Mouse (Mus musculus) embryonic facial prominence, embryonic 10.5 days (tissue): ENCODE data around the gene Galnt5. TPM values are rescaled to one million over a fixed set of nuclear protein-coding genes. Genes with fewer than 3 reads are reported as not detected.
A peak's percentile ranks its signal among the peaks of the same experiment; 100 is the strongest.

Experiments
- DNase-seq: peaks from one replicate; pipeline ENCODE4 v3.0.0-alpha.2; 2017; ENCODE audit warnings: low spot score
- H3K27ac ChIP-seq: fragments of 300-500 bp; sonication (generic); replicated peaks from 2 replicates; pipeline ENCODE4 v1.5.1; 2016; ENCODE audit warnings: mild to moderate bottlenecking
- H3K27me3 ChIP-seq: fragments of 300-500 bp; sonication (generic); replicated peaks from 2 replicates; pipeline ENCODE4 v1.6.1; 2016; ENCODE audit warnings: low read depth, mild to moderate bottlenecking; ENCODE audit not compliant: poor library complexity, severe bottlenecking
- H3K36me3 ChIP-seq: fragments of 300-500 bp; sonication (generic); replicated peaks from 2 replicates; pipeline ENCODE4 v1.6.1; 2016; ENCODE audit warnings: mild to moderate bottlenecking, moderate library complexity
- H3K4me1 ChIP-seq: fragments of 300-500 bp; sonication (generic); 2 replicates; pipeline ENCODE4 v1.6.1; 2016
- H3K4me3 ChIP-seq: fragments of 300-500 bp; sonication (generic); 2 replicates; pipeline ENCODE4 v1.5.1; 2016; ENCODE audit warnings: mild to moderate bottlenecking, moderate library complexity
- H3K9me3 ChIP-seq: fragments of 300-500 bp; sonication (generic); 2 replicates; pipeline ENCODE4 v1.6.1; 2016; ENCODE audit warnings: mild to moderate bottlenecking
- WGBS: fragments of 180-500 bp; shearing (Covaris S2); methylation state at CpG from one replicate; pipeline ENCODE4 v1.1.7; 2016; 5-methylcytosine and 5-hydroxymethylcytosine counted together
- polyA plus RNA-seq: library from polyadenylated mRNA; unstranded; fragments of >200 nt; fragmentation: Nextera tagmentation; extraction: Ambion mirVana; gene quantifications from 2 replicates; pipeline ENCODE4 v1.2.1, GENCODE M21; 2016

Gene Galnt5
- polyA plus RNA-seq = 0.15 and 0.37 TPM in 2 replicates

DNA sequence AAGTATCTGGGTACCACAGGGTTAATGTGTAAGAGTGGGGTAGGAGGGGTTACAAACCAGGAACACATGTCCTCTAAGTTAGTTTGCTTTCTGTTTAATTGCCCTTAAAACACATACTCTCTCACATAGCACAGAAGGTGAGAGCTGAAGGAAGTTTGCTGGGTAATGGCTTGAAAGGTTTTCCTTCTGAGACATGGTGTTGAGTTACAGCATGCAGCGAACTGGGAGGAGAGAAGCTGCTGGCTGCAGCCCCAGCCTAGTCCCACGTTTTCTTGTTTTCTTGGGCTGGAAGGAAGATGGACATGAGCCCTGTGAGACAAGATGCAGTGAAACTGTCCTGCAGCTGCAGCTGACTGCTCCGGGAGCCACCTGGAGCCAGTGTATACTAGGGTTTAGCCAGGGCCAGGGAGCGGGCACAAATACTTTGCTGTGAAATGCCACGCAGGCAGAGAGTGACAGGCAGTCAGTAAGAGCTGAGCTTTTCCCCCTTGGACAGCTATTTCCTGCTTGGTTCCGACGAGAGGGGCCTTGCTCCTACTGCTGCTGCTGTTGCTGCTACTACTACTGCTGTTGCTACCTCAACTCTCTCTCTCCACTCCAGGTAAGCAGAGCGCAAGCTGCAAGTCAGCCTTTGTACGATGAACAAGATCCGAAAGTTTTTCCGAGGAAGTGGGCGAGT lies at the start of gene Galnt5:
TSS of gene Galnt5 (plus strand) at position 133 of the 679 bp plus-strand sequence.
- DNase-seq = peak; percentile 49
- Histone ChIP-seq H3K9me3 (no peaks in the 10 kb centered on the region), H3K4me3 (peak within 1 kb of the TSS; percentile 48), H3K4me1 (peaks cover 14% of the 10 kb centered on the region), H3K27me3 (no peaks in the 10 kb centered on the region), H3K36me3 (no peaks in the 10 kb centered on the region), H3K27ac (peak within 1 kb of the TSS; percentile 65)
- 38% methylated on average over 12 of the region's 12 CpGs for WGBS

DNA sequence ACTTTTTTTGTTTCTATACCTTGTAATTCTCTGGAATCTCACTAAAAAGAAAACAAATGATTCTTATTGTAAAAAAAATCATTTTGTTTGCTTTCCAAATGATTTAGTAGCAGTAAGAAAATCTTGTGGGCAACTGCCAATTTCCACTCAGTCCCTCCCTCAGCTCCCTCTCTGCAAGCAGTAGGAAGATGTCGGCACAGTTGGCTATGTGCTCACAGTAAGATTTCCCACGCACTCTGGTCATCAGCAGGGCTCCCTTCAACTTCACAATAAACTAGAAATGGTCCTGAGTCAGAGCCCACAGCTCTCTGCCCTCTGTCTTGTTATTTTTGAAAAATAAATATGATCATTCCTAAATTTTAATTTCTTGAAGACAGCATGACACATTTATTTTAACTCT lies 46.1 kb upstream of the Galnt5 start:
- no peak for DNase-seq
- Histone ChIP-seq H3K36me3 (no peaks in the 10 kb centered on the region), H3K9me3 (no peaks in the 10 kb centered on the region), H3K27ac (no peak overlapping the region), H3K4me3 (no peak overlapping the region), H3K4me1 (no peaks in the 10 kb centered on the region), H3K27me3 (no peaks in the 10 kb centered on the region)
- WGBS = 71% methylated on average over 2 of the region's 2 CpGs

DNA sequence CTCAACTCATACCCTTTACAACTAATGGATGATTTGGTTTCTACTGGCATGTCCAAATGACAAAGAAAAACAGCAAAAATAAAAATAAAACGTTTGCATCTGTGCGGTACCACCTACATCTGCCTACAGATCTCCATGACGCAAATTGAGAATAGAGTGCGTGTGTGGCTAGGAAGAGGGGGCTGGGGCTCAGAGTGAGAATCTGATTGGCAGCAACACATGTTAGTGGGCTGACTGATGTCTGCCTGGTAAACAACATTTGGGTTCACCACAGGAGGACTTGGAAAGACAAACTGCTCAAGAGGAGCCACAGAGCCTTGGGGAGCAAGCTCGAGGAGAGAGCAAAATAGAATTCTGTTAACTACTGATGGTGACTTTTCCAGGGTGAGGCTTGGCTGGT lies 36.9 kb upstream of the Galnt5 start:
- Histone ChIP-seq H3K4me1 (no peaks in the 10 kb centered on the region), H3K9me3 (no peaks in the 10 kb centered on the region), H3K36me3 (no peaks in the 10 kb centered on the region), H3K4me3 (no peak overlapping the region), H3K27me3 (no peaks in the 10 kb centered on the region), H3K27ac (no peak overlapping the region)
- 83% methylated on average over 5 of the region's 5 CpGs for WGBS
- no peak for DNase-seq

DNA sequence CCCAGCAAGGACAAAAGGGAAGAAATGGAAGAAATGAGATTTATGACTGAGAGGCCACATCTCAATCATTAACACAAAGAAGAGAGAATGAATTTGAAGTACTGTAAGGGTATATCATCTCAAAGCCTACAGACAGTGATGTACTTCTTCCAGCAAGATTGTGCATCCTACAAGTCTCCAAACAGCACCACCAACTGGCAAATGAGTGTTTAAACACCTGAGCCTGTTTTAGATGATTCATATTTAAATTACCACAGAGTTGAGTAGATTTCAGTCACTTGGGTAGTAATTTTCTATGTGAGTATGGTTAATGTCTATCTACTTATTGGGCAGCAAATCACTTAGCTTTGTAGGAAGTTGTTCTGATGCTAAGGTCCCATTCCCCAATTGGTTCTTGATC lies 15.4 kb upstream of the Galnt5 start:
- no peak for DNase-seq
- Histone ChIP-seq H3K27ac (no peak overlapping the region), H3K9me3 (no peaks in the 10 kb centered on the region), H3K4me1 (no peaks in the 10 kb centered on the region), H3K27me3 (no peaks in the 10 kb centered on the region), H3K4me3 (no peak overlapping the region), H3K36me3 (no peaks in the 10 kb centered on the region)

DNA sequence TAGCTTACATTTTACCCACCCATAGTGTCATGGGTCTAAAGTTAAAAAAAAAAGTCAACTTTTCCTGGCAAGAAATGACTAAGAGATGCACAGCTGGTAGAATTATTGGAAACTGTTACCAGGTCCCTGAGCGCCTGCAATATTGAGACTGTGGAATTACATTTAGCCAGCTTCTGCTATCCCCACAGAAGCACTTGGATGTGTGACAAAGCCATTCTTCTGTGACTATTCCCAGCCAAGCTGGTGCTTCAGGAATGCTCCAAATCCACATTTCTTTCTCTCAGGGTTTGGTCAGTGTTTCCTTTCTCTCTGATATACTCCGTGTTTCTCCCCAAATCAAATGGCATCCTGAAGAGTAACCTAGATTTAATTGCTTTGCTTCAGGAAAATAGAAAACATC lies 6.6 kb upstream of the Galnt5 start:
- Histone ChIP-seq H3K27ac (no peak overlapping the region), H3K27me3 (no peaks in the 10 kb centered on the region), H3K4me3 (no peak overlapping the region), H3K36me3 (no peaks in the 10 kb centered on the region), H3K4me1 (no peaks in the 10 kb centered on the region), H3K9me3 (no peaks in the 10 kb centered on the region)
- WGBS = 88% methylated on average over 2 of the region's 2 CpGs
- no peak for DNase-seq

DNA sequence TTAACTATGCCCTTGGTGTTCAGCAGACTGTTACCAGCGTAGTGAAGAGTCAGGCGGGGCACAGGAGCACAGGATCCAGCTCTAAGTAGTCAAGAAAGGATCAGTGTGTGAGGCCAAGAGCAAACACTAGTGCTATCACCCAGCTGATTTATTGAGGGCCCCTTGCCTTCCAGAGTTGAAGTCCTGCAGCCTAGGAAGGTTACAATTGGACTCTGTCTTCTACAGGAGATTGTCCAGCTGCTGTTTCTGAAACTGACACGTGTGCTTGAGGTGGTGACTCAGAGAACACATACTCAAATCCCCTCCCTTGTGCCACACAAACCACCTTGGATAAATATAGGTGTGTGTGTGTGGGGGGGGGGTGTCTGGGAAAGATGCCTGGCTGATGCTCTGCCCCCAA lies 3.8 kb downstream of the Galnt5 start:
- WGBS = 86% methylated on average over 3 of the region's 3 CpGs
- Histone ChIP-seq H3K4me1 (peaks cover 14% of the 10 kb centered on the region), H3K4me3 (no peak overlapping the region), H3K27ac (no peak overlapping the region), H3K36me3 (no peaks in the 10 kb centered on the region), H3K9me3 (no peaks in the 10 kb centered on the region), H3K27me3 (no peaks in the 10 kb centered on the region)
- no peak for DNase-seq

DNA sequence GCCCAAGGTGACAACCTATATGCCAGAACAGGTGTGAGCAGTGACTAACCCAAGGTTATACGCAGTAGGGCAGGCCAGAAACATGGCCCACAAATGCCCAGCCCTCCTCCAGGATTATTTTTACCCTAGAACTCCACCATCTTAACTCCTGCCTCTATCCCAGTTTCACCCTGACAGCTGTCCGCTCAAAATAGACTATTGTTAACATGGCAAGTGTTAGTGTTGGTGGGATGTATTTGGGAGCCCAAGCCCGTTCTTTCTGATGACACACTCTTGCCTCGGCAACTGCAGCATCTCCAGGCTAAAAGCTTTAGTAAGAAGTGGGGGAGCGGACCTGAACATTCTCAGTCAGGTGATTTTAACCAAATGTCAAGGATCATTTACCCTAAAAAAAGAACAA lies 9.4 kb downstream of the Galnt5 start:
- Histone ChIP-seq H3K36me3 (no peaks in the 10 kb centered on the region), H3K4me3 (no peak overlapping the region), H3K4me1 (no peaks in the 10 kb centered on the region), H3K27me3 (no peaks in the 10 kb centered on the region), H3K27ac (no peak overlapping the region), H3K9me3 (no peaks in the 10 kb centered on the region)
- WGBS = 92% methylated on average over 5 of the region's 5 CpGs
- DNase-seq = no peak

DNA sequence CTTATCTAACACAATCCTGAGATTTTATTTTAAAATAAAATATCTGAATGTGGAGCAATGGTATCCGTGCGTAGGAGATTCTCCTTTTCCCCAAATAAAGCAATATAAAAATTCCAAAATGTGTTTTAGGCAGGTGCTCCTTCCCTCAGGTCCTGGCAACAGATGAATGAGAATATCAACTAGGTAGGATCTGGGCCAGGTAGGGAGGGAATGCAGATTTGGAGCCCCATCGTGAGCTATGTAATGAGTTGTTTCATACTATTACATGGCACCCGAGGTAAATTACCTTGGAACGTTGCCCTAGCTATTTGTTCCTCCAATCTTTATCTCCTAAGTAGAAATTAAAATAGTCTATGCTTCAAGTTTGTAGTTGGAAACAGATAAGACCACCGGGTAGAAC lies 25.9 kb downstream of the Galnt5 start:
- Histone ChIP-seq H3K36me3 (no peaks in the 10 kb centered on the region), H3K27me3 (no peaks in the 10 kb centered on the region), H3K4me3 (no peak overlapping the region), H3K4me1 (no peaks in the 10 kb centered on the region), H3K9me3 (no peaks in the 10 kb centered on the region), H3K27ac (no peak overlapping the region)
- no peak for DNase-seq
- WGBS = 90% methylated on average over 6 of the region's 6 CpGs

DNA sequence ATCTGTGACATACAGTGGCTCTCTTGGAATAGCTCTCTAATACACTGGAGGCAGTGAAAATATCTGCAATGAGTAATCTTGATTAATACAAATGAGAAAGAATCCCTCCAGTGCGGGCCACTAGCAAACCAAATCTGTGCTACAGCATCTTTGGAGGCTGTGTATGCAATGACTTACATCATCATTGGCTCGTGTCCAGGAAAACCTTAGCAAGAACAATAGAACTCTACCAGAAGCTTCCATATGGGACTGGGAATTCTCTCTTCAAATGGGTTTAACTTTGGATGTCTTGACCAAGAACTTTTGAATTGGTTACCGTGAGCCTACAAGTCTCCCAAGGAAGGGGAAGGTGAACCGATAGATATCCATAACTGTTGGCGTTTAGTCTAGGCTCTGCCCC lies 29.1 kb downstream of the Galnt5 start:
- H3K27ac ChIP-seq = no peak overlapping the region
- H3K36me3 ChIP-seq = no peaks in the 10 kb centered on the region
- H3K9me3 ChIP-seq = no peaks in the 10 kb centered on the region
- H3K4me3 ChIP-seq = no peak overlapping the region
- no peaks in the 10 kb centered on the region for H3K4me1 ChIP-seq
- DNase-seq = no peak
- 94% methylated on average over 5 of the region's 5 CpGs for WGBS
- no peaks in the 10 kb centered on the region for H3K27me3 ChIP-seq

DNA sequence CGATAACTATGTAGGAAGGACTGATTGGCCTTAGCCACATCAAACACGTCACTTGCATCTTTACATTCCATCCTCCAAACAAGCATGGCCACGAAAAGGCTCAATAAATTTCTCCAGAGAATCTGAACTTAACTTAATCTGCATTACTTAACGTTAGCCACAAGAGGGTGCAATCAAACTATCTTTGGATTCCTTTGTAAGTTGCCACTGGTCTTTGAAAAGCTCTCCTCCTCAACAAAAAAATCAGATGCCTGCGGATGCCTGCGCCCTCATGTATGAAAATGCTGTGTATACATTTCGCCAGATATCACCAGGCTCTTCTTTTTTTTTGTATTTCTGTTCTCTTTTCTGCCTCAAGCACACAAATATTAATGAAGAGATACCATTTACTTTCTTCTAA lies 31.7 kb downstream of the Galnt5 start:
- Histone ChIP-seq H3K27ac (no peak overlapping the region), H3K4me1 (no peaks in the 10 kb centered on the region), H3K9me3 (no peaks in the 10 kb centered on the region), H3K36me3 (no peaks in the 10 kb centered on the region), H3K27me3 (no peaks in the 10 kb centered on the region), H3K4me3 (no peak overlapping the region)
- DNase-seq = peak; percentile 13
- WGBS = 32% methylated on average over 7 of the region's 7 CpGs

DNA sequence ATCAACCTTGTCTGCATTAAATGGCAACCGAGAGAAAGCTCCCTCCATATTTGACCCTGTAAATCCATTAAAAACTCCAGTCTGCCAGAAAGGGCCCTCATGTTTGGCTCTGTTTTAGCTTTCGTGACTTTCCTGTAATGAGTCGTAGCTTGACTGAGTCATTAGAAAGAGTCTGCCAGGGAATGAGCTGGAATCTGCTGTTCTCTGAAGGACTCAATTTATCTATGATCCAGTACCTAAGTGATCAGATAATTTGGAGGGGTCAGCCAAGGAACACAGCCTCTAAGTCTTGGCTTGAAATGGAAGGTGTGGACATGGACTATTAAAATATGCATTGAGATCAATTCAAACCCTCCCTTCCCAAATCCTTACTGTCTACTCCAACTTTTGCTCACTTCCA lies 33.7 kb downstream of the Galnt5 start:
- Histone ChIP-seq H3K27me3 (no peaks in the 10 kb centered on the region), H3K9me3 (no peaks in the 10 kb centered on the region), H3K4me3 (no peak overlapping the region), H3K27ac (no peak overlapping the region), H3K36me3 (no peaks in the 10 kb centered on the region), H3K4me1 (no peaks in the 10 kb centered on the region)
- no peak for DNase-seq
- WGBS = 93% methylated on average over 3 of the region's 3 CpGs

DNA sequence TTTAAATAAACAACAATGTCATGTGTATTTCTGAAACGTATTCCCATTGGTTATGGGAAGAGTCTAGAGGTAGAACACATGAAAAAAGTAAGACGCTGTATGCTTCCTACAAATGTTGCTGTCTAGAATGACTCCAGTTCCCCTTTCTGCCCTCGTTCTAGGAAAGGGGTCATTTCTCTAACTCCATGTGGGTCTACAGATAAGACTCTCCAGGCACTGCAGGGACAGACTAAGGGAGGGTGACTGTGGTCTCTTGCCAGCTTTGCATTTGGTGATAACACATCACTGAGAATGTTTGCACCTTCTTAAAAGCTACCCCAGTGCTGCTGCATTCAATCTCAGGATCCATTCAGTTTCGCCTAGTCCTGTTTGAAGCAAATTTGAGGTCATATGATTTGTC lies 38.0 kb downstream of the Galnt5 start:
- no peak overlapping the region for H3K4me3 ChIP-seq
- no peak overlapping the region for H3K27ac ChIP-seq
- H3K27me3 ChIP-seq = no peaks in the 10 kb centered on the region
- no peaks in the 10 kb centered on the region for H3K9me3 ChIP-seq
- 90% methylated on average over 4 of the region's 4 CpGs for WGBS
- DNase-seq = no peak
- no peaks in the 10 kb centered on the region for H3K4me1 ChIP-seq
- H3K36me3 ChIP-seq = no peaks in the 10 kb centered on the region

DNA sequence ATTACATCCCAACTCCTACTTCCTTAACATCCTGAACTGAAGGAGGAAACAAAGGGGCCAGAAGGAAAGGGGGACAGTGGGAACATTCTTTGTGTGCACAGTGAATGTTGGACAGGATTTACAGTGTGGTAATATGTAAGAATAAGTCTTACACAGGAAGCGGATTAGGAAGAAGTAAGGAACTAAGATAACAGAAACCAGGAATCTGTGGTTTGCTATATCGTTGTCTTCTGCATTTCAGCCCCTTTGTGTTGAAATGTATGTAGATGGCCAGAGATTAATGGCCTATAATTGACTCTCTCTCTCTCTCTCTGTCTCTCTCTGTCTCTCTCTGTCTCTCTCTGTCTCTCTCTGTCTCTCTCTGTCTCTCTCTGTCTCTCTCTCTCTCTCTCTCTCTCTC lies 39.2 kb downstream of the Galnt5 start:
- DNase-seq = no peak
- H3K4me1 ChIP-seq = no peaks in the 10 kb centered on the region
- 91% methylated on average over 2 of the region's 2 CpGs for WGBS

DNA sequence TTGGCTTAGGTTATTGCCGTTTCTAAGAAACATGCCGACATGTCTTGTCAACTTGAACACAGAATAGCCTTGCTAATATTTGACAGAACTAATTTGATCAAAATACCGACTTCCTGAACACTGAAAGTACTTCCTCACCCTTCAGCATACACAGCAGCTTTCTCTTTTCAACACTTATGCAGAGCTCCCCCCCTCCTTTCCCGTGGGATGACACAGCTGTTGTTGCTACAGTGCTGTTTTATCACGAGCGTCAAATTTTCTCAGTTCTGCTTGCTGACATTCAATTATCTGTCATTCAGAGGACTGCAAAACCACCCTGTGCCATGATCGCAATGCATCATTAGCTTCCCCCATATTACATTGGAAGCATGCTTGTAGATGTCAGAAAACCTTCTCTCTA lies 44.2 kb downstream of the Galnt5 start:
- Histone ChIP-seq H3K27me3 (no peaks in the 10 kb centered on the region), H3K4me3 (no peak overlapping the region), H3K36me3 (no peaks in the 10 kb centered on the region), H3K4me1 (no peaks in the 10 kb centered on the region), H3K9me3 (no peaks in the 10 kb centered on the region), H3K27ac (no peak overlapping the region)
- DNase-seq = no peak
- 81% methylated on average over 7 of the region's 7 CpGs for WGBS

More for the DNA sequence above, 39.2 kb downstream of the Galnt5 start:
- Histone ChIP-seq H3K27me3 (no peaks in the 10 kb centered on the region), H3K9me3 (no peaks in the 10 kb centered on the region), H3K36me3 (no peaks in the 10 kb centered on the region), H3K4me3 (no peak overlapping the region), H3K27ac (no peak overlapping the region)
